Mouse (Mus musculus) left cerebral cortex, postnatal 25 days (tissue): ENCODE measurements around the gene Reep3. TPM values are rescaled to one million over a fixed set of nuclear protein-coding genes. Genes with fewer than 3 reads are reported as not detected.
"Not testable (repeated sequence)": the region's sequence is repeated elsewhere in the genome, so short reads cannot be mapped to it uniquely, and the experiment has no call there.

ENCODE experiments used
- DNase-seq, 2 experiments: peaks; one replicate each; pipeline ENCODE4 v3.0.0; 2022; ENCODE audit warnings: low spot score in 2 of 2, mixed read lengths in 1 of 2
- intact Hi-C: fragments of 180-260 bp; cut with DNase I; formaldehyde crosslinking; loops from one replicate; pipeline ENCODE4 v1.15.1; 2025
- total RNA-seq, 2 experiments: library from RNA; stranded (reverse); gene quantifications; 2 replicates each; pipeline ENCODE4 v1.2.3; 2021

Reep3 gene
- total RNA-seq, 2 experiments from 2014 or later: 18.9 to 21.3 TPM

DNA sequence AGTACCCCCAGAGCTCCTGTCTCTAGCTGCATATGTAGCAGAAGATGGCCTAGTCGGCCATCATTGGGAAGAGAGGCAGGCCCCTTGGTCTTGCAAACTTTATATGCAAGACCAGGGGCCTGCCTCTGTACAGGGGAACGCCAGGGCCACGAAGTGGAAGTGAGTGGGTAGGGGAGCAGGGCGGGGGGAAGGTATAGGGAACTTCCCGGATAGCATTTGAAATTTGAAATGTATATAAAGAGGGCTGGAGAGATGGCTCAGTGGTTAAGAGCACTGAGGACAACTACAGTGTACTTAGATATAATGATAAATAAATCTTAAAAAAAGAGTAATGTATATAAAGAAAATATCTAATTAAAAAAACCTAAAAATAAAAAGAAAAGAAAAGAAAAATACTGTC is 16.2 kb upstream of the Reep3 start:
- intact Hi-C loops, DNase-seq: not testable (repeated sequence)

DNA sequence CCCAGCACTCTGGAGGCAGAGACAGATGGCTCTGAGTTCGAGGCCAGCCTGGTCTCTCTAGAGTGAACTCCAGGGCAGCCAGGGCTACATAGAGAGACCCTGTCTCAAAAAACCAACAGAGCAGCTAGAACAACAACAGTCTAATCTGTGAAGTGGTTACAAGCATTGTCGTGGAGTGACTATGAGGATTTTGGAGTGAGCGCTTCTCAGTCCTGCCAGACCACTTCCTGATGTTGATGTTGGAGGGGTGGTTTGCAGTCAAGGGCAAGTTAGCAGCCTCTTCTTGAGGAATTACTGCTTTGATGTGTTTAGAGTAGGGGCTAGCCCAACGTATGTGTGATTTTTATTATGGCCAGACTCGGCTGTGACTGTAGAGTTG is 15.0 kb upstream of the Reep3 start:
- intact Hi-C loops: no loop called here
- DNase-seq: no peak

DNA sequence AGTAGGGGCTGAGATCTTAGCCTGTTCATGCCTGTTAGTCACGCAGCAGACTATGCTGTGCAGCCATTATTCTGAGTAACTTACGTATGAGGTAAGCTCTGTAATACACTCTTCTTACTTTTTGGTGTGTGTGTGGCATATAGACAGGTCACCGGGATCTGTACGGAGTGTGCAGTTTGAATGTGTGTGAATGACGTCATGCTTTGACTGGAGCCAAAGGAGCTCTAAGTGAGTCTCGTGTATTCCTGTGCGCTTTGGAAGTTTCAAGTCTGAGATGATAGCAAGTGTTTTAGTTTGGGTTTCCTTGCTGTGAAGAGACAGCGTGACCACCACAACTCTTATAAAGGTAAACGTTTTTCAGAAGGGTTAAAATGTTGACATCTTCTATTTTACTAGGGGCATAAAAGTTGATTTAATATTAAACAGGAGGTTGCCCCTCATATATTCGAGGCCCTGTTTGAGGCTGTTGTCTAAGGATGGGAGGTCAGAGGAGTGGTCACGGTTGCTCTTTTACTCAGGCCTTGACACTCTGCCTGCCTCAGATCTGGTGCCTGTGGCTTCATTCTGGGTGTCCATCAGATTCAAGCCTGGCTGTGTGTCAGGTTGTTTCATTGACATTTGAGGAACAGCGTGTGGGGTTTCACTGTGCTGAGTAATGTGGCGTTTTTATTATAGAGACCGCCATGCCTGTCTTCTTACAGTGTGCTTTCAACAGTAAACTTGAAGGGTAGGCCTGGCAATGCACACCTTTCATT is 14.5 kb upstream of the Reep3 start:
- intact Hi-C loops: no loop called here
- no peak for DNase-seq

DNA sequence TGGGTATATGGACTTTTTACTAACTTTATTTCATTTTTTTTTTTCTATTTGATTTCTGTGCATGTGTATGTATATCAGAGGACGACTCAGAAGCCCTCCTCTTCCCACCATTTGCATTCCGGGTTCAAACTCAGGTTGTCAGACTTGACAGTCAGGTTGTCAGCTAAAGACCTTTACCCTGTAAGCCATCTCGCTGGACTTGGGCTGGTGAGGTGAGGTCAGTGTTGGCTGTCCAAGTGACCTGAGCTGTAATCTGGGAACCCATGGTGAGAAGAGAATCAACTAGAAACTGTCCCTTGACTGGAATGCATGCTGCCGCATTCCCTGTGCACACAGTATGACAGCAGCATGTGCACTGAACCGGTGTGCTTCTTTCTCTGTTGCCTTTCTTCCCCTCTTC is 12.9 kb upstream of the Reep3 start:
- intact Hi-C loops: no loop called here
- no peak for DNase-seq

DNA sequence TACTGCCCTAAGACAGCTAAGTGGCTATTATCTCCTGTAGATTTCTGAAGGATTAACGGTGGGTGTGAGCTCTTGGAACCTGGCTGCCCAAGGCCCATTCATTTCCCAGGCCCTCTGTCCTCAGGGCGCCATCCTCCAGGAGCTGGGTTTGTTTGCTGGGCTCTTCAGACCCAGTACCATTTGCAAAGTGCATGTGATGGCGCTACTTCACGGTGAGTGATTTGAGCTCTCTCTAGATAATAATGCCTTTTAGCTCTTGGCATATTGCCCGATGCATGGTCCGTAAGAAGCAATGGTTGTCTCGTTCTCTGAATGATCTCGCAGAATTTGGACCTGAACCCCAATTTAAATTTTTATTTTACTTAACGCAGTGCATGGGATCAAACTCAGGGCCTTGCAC is 11.4 kb upstream of the Reep3 start:
- intact Hi-C loops: no loop called here
- no peak for DNase-seq

DNA sequence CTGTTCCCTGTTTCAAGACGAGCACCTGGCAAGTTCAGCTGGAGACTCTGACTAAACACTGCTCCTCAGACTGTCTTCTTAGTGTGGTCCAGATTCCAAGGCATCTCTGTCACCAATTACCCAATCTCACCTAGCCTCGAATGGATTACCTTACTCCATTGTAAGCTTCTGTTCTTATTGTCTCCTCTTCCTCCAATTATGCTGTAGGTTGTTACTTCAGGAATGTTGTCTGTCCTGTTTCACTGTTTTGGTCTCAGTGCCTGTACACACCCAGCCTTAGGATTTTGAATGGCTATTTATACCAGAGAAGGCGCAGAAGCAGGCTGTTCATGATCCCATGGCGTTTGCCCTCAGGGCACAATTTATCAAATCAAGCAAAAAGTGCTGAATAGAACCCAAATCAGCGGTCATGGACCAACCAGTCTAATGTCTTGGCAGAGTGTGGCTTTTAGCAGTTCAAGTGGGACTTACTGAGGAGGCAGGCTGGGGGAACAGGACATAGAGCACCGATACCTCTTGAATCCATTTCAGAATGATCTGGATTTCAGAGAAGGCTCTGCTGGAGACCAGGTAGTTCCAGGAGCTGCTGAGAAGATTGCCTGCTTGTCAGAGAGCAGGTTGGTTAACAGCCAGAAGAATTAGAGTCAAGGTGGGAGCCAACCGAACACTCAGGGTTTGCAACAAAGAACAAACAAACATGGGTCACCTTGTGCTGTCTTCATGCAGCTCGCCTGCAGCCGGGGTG is 10.4 kb upstream of the Reep3 start:
- no peak for DNase-seq
- intact Hi-C loops: no loop called here

DNA sequence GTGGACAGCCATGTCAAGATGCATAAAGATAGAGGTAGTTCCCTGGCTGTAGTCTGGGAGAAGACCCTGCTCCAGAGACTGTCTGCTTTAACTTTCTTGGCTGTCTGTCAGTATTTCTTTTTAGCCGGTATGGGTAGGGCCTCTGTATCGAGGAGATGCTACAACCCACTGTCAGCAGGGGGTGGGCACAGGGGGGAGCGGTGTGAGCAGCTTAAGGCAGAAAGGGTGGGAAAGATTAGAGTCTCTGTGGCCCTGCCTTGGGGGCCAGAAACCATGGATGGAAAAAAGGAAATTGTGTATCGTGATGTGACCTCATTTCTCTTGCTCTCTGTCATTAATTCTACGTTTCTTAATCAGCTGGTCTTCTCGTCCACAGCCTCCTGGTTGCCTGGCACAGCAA is 9.7 kb upstream of the Reep3 start:
- intact Hi-C loops: no loop called here

DNA sequence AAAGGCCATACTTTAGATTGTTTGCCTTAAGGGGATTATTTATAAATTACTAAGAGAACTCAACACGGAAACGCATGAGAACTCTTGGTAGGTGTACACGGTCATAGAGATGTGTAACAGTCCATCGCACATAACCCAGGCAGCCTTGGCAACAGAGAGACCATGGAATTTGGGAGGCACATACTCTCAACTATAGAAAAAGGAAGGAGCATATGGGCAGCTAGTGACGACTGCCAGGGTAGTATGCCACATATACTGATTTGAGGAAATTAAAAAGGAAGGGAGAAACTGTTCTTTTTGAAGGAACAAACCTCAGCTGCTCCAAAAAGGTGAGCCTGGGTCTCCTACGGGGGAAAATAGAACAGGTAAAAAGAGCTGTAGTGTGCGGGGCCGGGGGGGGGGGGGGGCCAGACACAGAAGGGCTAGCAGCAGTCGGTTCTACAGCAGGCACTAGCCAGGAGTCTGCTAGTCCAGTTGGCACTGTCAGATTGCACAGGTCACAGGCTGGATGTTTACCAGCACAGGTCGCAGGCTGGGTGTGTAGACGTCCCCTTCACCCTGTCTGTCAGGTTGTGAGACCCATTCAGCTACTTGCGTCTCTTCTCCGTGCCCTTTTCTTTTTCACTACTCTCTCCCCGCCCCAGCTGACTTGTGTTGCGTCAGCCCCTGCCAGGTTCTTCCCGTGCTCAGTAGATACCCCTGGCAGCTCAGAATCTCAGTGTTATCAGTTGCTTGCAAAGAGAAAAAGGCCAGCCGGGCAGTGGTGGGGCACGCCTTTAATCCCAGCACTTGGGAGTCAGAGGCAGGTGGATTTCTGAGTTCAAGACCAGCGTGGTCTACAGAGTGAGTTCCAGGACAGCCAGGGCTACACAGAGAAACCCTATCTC is 8.8 kb upstream of the Reep3 start:
- no peak for DNase-seq
- intact Hi-C loops: no loop called here

More for the DNA sequence above, 9.7 kb upstream of the Reep3 start:
- DNase-seq: no peak

DNA sequence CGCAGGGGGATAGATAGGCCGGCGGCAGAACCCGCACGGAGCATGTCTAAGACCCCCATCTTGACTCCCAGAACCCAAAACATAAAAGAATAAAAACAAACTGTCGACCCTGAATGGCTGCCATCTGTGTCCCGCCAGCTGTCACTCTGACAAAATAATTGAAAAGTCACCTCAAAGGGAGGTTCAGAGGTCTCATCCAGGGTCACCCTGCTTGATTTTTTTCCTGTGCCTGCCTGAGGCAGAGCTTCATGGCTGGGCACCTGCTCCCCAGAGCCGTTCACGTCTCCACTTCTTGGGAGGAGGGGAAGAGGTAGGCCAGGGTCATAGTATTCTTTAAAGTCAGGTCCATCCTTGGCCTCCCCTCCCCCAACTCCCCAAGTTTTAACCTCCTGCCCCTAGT is 7.8 kb upstream of the Reep3 start:
- DNase-seq: no peak
- intact Hi-C loops: no loop called here

DNA sequence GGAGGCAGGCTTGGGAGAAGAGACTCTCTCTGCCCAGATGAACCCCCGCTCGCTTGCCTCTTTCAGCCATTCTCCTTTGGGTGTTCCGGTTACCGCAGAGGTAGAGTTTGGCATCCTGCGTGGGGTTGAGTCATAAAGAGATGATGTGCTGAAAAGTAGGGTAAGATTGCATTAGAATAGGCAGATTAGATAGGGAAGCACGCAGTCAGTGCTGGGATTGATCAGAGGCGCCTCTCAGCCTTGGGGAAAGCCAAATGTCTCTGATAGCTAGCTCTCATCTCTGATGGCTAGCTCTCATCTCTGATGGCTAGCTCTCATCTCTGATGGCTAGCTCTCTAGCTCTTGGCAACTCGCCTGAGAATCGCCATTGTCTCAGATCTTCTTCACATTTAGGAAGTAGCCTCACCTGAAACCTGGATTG is 4.1 kb upstream of the Reep3 start:
- peak in 1 of 2 experiments; percentile 83 for DNase-seq
- intact Hi-C loops: no loop called here

DNA sequence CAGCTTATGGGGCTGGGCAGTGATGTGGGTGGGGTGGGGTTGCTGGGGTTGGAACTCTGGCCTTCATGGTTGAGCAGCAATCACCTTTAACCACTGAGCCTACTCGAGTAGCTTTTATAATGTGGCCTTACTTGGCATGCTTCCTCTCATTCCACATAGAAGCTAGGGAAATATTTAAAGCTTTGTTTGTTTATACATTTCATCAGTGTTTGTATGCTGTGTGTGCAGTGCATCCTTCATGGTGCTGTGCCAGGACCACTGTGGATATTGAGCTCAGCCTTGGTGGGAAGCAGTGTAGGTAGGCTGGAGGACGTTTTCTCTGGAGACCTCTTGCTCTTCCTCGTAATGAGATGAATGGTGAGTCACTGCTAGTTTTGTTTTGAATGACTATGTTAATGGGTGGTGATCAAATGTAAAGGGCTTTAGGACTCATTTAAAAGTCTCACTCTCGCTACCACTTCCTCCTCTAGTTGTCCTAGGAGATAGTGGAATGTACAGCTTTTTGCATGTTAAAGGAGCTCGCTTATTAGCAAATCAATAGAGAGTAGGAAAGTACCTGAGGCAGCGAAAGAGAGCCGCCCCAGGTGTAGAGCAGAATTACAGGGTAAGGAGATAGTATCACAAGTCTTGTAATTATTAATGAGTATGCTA is 3.4 kb upstream of the Reep3 start:
- intact Hi-C loops: no loop called here
- no peak for DNase-seq

DNA sequence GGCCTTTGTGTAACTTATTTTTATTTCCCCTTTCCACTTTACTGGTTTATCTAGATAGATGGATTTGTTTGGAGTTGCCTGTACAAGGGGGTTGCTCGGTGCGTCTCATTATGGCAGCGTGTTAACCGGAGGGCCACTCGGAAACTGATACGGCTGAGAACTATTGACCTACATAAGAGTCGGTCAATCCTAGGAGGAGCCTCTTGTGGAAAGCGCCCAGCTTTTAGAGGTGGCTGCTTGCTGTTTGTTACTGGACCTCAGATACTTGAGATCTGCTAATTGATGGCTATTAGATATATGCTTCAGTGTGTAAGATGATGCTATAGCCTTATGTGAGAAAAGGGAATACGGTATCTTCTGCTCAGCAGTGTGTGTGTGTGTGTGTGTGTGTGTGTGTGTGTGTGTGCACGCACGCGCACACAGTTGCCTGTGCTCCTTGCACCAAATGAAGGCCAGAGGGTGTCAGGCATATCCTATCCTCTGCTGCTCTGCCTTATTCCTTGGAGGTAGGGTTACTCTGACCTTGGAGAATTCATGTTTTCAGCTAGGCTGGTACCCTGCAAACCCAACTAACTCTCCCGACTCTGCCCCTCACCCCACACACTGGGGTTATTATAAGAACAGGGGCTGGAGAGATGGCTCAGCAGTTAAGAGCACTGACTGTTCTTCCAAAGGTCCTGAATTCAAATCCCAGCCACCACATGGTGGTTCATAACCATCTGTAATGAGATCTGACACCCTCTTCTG is 2.6 kb upstream of the Reep3 start:
- DNase-seq: no peak
- intact Hi-C loops: loop anchor here (5.0 kb wide), 1 partner anchor 88 kb away; no protein-coding TSS in a partner anchor

DNA sequence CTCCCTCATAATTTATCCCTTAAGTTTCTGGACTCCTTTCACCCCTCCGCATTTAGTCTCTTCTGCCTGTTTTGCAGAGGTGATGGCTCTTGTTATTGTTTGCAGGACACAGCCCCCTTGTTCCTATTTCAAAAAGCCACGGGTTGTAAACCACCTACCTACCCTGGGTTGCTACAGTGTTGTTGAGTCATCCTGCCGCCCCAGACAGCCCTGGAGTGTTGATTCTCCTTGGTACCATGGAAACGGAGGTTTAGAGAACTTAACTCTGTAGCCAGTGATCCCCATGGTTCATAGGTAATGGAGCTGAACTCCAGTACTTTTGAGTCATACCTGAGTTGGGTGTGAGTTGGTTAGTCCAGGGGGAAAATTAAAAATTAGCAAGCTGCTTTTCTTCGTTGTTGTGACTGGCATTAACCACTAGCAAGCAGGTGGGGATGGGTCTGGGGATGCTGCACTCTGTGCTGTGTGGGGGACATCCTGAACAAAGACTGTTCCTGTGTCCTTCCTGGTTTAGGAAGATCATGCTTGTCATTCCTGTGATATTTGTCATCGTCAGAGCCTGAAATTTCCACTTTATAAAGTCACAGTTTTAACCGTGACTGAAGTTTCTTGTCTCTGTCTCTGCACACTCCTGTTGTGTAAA is 1.8 kb upstream of the Reep3 start:
- intact Hi-C loops: loop anchor here (5.0 kb wide), 1 partner anchor 89 kb away; no protein-coding TSS in a partner anchor
- peak in 1 of 2 experiments; percentile 77 for DNase-seq

DNA sequence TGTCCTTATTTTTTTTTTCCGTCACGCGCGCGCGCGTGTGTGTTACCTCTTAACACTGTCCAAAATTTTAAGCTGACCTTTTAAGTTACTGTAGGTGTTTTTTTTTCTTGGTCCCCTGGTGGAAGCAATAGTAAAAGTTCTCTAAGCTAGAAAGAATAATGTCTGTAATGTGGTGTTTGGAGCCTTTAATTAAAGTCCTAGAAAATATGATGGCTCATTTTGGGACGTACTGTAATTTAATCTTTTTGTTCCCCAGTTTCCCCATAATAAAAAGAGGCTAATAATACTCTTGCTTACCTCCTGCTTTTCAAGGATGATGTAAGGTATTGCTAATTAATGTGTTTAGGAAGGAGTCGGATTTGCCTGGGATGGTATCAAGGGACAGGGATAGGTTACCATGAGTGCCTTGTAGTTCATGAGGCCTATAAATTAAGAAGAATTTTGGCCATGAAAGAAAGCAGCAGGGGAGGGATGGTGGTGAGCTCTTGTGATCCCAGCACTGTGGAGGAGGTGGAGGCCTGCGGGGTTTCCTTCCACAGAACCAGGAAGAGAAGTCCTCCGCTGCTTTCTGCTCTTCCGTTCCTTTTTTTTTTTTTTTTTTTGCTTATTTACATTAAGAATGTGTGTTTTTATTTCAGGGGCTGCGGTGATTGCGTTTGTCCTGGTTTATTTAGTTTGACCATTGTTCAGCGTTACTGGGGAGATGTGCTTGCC is 849 bp upstream of the Reep3 start:
- peak in 1 of 2 experiments; percentile 41 for DNase-seq
- intact Hi-C loops: loop anchor here (2.0 to 5.0 kb wide), 5 partner anchors 29 to 189 kb away; no protein-coding TSS in a partner anchor

DNA sequence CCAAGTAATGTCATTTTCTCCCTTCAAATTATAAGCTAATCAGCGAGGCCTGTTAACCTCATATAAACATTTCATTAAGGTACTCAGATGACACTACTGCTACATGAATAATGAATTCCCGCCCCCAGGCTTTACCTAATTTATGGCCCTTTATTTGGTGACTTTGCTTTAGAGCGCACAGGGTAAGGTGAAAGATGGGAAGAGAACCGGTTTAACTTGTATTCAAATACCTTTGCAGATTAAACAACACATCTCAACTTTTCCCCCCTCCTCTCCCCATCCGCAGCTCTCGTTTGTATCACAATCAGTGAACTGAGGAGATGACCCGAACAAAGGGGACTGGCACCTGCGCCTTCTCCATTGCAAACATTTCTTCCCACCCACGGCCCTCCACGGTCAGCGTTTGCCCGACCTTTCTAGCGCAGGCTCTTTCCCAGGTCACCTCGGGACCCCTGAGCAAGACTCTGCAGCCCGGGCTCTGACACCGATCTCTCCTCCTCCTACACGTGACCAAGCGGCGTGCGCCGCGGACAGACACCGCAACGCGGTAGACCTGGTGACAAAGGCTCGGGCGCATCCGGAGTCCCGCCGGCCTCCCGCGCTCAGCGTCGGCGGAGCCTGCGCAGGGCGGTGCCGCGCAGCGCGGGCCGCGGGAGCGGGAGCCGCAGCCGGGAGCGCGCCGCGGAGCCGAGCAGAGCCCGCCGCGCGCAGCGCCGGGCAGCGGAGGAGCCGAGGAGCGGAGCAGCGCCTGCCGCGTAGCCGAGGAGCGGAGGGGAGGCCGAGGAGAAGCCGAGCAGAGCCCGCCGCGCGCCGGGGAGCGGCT is 736 bp downstream of the Reep3 start, which contains the start of gene Jmjd1c:
Gene Jmjd1c, plus strand, starts transcription at position 328 of the 823 bp plus-strand sequence.
- DNase-seq: peak; percentile 85 to 89
- intact Hi-C loops: loop anchor here (1.0 to 5.0 kb wide), 6 partner anchors 20 to 187 kb away; no protein-coding TSS in a partner anchor

DNA sequence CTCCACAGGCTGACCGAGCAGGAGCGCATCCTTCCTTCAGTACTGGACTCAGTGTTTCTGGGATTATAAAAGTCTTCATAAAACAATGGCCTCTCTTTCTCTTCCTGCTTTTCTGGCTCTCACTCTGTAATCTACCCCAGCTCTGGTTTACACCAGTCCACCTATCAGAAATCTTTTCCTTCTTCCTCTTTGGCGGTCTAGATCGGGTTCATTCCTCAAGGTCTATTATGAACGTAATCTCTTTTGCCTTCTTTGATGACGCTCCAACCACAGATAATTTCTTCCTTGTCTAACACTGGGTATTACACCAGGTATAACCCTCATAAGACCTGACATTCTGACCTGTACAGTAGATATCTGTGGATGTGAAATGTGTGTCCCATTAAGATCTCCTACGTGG is 1.8 kb downstream of the Reep3 start:
- no peak for DNase-seq

DNA sequence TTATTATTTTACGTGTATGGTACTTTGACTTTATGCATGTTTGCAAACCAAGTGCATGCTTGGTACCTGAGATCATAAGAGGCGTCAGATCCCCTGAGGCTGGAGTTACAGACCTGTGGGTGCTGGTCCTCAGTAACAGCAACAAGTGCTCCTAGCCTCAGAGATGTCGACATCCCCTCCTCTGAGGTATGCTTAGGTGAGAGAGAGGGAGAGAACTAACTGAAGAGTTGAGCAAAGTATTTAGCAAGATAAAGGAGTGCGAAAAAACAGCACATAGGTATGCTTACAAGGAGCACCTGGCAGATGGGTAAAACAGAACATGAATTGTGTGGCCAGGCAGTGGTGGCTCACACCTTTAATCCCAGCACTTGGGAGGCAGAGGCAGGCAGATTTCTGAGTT is 6.1 kb downstream of the Reep3 start:
- no peak for DNase-seq
- intact Hi-C loops: no loop called here

More for the DNA sequence above, 1.8 kb downstream of the Reep3 start:
- intact Hi-C loops: loop anchor here (5.0 kb wide), 1 partner anchor 92 kb away; no protein-coding TSS in a partner anchor
